Mouse (Mus musculus) layer of hippocampus, adult 11-12 months (tissue): ENCODE measurements at regions not wholly inside any gene's neighbourhood (a gene's known extent, or its start where the extent isn't known, plus 50 kb on each side); places are given as distances from the start of the nearest gene placed in this dataset.

Source experiments
- DNase-seq: peaks from one replicate; pipeline ENCODE4 v3.0.0; 2022; ENCODE audit warnings: low spot score

- DNase-seq: no peak
Measured at GRCm38 (mm10) chr13:35383624-35384018, 276.0 kb upstream of the Cdyl start.

- DNase-seq: no peak
Measured at GRCm38 (mm10) chr13:35388380-35388779, 271.3 kb upstream of the Cdyl start.

GRCm38 (mm10) chr13:35389781-35390525, 269.7 kb upstream of the Cdyl start:
- no peak for DNase-seq

DNA sequence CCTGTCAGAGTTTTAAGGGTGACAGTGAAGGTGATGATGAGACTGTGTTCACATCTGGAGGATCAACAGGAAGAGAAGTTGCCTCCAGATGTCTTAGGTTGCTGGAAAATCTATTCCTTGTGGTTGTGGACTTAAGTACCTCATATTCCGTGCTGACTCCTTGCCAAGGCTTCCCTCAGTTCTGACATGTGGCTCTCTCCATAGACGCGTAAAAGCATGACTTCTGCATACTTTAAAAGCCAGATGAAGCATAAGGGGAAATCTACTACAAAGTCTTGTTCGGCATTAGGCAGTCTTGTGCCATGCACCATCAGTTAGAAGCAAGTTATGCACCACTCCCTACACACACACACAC, 269.1 kb upstream of the Cdyl start:
- no peak for DNase-seq

GRCm38 (mm10) chr13:35392167-35392566, 267.5 kb upstream of the Cdyl start:
- DNase-seq: no peak

DNA sequence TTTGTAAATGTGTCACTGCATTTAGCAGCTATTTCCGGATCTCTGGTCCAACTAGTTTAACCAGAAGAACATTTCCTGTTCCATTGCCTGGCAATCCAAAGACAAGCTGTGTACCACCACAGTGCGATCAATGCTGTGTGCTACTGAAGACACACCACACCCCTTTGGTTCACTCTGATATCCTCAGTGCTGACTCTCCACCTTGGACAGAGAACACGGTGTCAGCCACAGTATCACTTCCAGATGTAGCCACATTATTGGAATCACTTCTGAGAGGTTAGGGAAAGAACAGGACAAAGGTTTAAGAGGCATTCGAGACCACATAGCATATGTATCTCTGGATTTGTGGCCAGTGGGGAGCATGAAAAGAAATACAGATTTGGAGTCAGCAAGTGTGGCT, 264.4 kb upstream of the Cdyl start:
- no peak for DNase-seq

GRCm38 (mm10) chr13:35395630-35396029, 264.0 kb upstream of the Cdyl start:
- DNase-seq: no peak

DNA sequence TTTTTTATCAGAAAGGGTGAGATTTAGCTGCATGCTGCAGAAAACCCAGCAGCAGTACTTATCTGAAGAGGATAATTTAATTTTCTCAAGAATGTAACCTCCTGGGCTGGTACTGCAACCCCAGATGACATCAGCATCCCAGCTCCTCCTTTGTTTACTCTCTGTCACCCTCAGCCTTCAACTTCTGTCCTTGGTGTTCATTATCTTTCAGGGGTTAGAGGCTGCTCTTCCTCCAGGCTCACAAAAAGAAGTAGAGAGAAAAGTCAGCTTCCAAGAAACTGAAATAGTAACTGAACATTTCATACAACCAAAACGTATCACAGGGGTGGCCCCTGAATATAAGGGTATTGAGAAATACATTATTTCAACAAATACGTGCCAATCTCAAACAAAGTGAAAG, 262.5 kb upstream of the Cdyl start:
- no peak for DNase-seq

DNA sequence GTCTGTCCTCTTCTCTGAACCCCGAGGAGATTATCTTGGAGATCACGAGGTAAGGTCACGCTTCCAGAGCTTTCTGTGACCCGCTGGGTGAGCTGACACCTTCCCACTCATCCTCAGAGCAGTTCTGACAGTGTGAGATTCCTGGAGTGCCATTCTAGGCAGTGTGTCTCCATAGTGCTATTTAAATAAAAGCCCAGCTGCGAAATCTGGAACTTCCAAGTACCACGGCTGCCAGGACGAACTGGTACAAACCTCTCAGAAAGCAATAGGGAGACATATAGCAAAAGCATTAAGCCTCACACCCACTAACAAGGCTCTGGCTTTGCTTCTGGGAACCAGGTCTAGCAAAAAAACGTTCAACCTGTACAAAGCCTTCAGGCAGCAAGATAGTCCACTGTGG, 261.4 kb upstream of the Cdyl start:
- DNase-seq: no peak

DNA sequence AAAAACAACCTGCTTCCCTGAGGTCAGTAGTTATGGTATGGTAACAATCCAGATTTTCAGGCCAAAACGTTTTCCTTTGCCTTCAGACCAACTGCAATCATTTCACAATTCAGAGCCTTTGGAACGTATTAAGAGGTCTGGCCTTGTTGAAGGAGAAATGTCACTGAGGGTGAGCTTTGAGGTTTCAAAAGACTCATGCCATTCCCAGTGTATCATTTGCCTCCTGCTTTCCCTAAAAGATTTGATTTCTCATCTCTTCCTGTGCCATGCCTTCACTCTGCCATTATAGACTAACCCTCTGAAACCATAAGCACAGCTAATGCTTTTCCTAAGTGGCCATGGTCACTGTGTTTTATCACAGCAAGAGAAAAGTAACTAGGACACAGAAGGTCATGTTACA, 256.8 kb upstream of the Cdyl start:
- no peak for DNase-seq

- no peak for DNase-seq
Measured at GRCm38 (mm10) chr13:35404428-35404827, 255.2 kb upstream of the Cdyl start.

- no peak for DNase-seq
Measured at GRCm38 (mm10) chr13:35405384-35405783, 254.2 kb upstream of the Cdyl start.

GRCm38 (mm10) chr13:35417500-35417899, 242.1 kb upstream of the Cdyl start:
- DNase-seq: no peak

DNA sequence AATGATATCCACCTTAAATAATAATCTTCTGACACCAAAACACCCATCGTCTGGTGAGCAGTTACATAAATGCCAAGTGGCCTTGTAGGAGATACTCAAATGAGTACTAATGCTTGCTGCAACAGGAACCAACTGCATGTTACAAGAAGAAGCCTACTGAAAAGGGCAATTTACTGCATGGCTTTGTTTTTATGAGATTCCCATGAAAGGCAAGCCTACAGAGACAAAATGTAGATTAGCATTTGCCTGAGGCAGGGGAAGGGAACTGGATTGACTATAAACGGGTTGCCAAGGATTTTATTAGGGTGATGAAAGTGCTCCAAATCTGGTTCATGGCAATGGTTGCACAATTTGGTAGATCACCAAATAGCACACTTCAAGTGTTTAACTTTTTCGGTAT, 239.6 kb upstream of the Cdyl start:
- DNase-seq: no peak

DNA sequence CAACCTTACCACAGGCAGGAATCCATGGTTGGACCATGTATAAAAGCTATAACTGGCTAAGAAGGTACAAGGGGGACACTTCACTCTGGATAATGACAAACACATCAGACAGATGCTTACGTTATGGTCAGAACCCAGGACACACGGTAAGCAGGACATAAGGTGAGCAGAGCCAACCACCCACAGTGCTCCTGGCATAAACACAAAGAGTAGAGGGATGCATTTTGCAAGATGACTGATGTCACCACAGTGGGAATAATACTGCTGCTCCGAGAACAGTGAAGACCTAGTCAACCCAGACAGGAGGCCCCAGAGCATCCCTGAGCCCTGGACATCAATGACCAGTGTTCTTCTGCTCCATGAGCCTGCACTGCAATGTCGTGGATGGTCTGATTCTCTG, 233.6 kb upstream of the Cdyl start:
- no peak for DNase-seq

GRCm38 (mm10) chr13:35435173-35435572, 224.5 kb upstream of the Cdyl start:
- no peak for DNase-seq

- DNase-seq: no peak
Measured at GRCm38 (mm10) chr13:35447661-35448060, 212.0 kb upstream of the Cdyl start.

DNA sequence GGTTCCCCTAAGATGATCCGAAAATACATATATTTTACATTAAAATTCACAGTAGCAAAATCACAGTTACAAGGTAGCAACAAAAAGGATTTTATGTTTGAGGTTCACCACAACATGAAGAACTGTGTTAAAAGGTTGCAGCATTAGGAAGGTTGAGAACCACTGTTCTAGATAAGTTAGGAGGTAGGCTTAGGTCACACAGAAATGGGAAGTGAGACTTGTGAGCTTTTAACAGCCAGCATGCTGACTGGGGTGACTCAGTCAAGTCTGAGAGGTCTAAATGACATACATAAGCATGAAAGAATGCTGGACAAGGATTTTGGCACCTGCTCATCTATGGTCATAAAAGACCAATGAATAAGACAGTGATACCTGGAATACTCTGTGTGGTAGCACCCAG, 207.2 kb upstream of the Cdyl start:
- no peak for DNase-seq

DNA sequence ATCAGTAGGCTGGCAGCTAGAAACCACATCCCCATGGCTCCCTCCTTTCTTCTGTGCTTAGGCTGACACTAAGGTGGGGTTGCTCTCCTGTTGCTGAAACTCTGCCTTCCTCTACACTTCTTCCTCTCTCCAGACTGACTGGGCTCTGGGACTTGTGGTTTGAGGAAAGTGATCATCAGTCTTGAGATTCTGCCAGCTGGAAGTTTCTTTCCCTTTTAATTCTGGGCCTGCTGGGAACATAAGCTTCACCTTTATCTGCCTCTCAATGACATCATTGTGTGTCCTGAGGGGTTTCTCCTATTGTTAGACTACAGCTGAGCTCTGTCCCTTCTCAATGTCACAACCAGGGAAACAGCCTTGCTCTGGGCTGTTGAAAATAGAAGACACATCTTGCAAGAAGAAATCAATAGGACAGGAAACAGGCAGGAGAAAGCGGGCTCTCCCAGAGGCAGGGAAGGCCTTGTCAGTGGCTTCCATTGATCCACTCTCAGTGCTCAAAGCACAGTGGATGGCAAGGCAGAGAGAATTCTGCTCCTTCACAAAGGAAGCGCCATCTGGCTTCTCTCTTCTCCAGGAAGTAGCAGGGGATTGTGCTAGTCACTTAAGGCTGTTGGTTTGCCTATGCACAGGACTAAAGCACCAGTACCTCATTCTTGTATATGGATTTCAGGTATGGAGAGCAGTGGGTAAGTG, 206.3 kb upstream of the Cdyl start:
- DNase-seq: no peak

DNA sequence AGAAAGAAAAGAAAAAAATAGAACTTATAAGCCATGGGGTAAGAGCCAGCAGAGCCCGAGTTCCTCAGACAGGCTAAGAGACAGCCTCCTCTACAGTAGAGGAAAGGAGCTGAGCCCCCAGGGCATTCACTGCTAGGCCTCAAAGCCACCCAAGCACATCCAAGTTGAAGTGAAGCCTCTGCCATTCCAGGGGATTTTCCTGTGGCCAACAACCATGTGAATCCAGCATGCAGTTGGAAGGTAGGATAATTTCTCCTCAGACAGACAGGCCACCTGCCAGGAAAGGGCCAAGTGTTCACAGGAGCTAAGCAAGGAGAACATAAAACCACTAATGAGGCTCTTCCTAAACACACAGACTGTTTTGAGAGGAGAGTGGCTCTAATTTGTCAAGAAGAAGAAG, 199.6 kb upstream of the Cdyl start:
- no peak for DNase-seq

DNA sequence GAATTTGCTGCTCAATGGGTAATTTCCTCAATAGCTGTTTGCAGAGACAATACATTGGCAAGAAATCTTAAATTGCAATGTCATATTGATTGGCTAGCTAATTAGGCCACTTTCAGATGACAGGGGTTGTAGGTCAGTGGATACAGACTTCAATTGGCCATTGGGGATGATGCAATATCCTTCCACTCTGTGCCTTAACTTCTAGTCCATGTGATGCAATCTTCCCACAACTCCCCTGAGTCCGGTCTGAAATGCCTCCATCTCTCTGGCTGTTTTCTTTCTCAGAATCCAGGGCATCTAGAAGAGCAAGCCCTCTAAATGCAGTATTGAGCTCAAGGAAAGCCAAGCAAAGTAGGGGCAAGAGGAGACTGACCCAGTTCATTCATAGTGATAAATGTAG, 196.4 kb upstream of the Cdyl start:
- no peak for DNase-seq

DNA sequence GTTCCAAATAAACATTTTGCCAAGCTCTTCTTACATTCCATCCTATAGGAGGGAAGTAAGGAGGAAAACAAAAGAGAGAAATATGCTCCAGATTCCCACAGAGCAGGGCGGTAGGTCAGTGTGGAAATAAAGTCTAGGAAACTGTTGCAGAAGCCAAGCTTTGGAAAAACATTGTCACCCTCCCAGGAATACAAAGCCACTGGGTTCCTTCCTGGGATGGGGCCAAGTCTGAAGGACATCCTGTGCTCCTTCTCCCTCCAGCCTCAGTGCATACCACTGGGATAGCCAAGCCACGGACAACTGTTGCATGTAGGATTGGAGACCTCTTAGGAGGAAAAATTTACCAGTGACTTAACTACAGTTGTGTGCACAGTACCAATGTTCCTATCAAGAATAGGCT, 195.8 kb upstream of the Cdyl start:
- no peak for DNase-seq

DNA sequence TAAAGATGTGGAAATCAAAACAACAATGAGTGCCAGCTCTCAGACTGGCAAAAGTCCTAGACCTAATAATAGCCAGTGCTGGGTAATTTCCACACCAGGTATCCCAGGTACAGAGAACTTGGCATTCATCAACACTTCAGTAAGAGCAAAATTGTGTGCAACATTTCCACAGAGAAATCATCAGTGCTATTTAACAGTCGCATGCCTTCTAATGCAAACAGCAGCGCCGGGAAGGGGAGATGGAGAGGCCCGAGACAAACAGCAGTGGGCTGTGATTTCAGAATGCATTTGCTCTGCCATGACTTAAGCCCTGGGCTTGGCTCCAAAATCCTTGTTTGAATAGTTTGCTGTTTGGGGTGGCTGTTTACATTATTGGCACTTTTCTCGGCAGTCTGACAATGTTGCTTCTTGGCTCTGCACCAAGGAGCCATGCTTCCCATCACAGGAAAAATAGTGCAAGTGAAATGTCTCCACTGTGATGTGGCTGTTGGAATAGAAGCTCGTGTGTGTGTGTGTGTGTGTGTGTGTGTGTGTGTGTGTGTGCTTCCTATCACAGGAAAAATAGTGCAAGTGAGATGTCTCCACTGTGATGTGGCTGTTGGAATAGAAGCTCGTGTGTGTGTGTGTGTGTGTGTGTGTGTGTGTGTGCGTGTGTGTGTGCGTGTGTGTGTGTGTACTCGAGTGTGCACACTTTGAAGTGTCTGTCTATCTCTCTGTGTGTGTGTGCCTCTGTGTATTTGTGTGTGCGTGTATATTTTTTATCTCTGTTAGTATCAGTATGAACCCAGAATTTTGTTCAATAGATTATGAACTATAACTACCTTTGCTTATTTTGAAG, 190.1 kb upstream of the Cdyl start:
- peak; percentile 76 for DNase-seq
